Mouse (Mus musculus): ENCODE results near the gene Acer2.

Acer2 gene

DNA sequence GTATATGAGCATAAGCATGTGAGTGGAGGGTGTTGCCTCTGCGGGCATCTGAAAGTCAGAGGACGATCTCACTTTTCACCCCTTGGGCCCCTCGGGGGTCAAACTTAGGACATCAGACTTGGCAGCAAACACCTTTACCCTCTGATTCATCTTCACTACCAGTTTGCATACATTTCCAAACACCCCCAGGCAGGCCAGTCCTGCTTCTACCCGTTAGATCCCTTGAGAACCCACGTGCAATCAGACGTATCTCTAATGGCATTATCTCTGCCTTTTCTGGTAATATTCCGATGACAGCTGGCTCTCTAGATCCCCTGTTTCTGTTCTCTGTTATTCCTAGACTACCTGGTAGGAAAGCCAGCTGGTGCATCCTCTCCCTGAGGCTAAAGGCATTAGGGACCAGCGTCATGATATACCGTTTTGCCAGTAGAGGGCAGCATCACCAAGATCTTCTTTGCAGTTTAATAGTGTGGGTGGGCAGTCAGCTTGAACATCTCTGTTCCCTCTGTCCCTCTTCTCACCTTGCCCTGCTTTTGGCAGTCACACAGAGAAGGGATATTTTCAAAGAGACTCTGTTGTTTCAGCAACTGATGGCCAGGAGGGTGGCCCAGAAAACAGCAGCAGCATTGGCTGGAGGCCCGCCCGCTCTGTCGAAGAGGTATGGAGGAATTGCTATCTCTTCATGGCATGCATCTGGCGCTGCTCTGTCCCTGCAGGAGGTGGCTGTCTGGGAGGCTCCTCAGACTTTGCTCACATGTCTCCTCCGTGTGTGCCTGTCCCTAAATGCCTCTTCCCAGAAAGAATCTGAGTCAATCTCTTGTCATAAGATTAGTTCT is 83.6 kb downstream of the Acer2 start:
- peak; percentile 22 for DNase-seq (ENCODE audit: low spot score)

DNA sequence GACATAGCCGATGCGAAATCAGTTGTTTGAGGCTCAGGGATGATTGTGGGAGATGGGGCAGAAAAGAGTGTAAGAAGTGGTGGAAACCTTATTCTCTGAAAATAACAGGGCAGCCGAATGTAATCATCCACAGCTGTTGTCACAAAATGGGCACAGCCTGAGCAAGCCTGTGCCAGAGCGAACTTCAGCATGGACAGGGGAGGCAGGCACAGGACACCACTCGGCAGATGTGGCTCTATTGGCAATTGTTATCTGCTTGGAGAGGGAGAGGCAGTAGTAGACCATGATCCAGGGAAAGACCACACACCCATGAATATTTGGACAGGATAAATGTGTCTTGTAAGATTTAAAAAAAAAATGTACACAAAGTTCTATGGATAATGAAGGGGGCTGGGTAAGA is 103.1 kb downstream of the Acer2 start:
- no peak for DNase-seq (ENCODE audit: low spot score)
